ENCODE assay signal across 13 mouse cellular contexts in the genomic region with DNA sequence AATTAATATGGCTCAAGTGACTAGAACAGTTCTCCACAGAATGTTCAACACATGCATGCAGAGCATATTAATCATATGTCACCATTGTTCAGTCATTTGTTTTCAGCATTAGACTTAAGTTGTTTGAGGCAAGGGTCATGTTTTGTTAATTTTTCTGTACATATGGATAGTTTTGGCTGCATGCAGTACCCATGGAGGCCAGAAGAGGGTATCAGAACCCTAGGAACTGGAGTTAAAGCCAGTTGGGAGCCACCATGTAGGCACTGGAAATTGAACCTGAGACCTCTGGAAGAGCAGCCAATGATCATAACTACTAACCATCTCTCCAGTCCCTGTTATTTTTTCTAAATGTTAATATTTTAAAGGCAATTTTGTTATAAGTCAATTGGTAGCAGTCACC. TPM values are rescaled to one million over a fixed set of nuclear protein-coding genes. Genes with fewer than 3 reads are reported as not detected.
A peak's percentile ranks its signal among the peaks of the same experiment; 100 is the strongest.
DNase-seq lines count a peak whose midpoint lies in the region; ATAC-seq and TF ChIP-seq lines count a peak whose summit lies in the region.
"Had no signal": no experiment of that assay in that cellular context is flagged by ENCODE, and none has a peak within 500 bp of the region (broad histone marks: within the 10 kb centered on the region; RNA-seq: fewer than 3 reads in every experiment).

No protein-coding gene starts in this region.

- no peaks in the 10 kb centered on the region for H3K9me3 ChIP-seq in forebrain, postnatal 0 days (ENCODE audit: low read length)
- H3K9me3 ChIP-seq in forebrain, embryonic 13.5 days (replicated peaks): no peaks in the 10 kb centered on the region
- H3K9me3 ChIP-seq in liver, postnatal 0 days (ENCODE audit: low read length): no peaks in the 10 kb centered on the region
- H3K9me3 ChIP-seq in liver, embryonic 11.5 days (ENCODE audit: control insufficient read depth, low read length): no peaks in the 10 kb centered on the region
- H3K9me3 ChIP-seq in MEL (replicated peaks; ENCODE audit: insufficient read depth, low read length): no peaks in the 10 kb centered on the region

- no peaks in the 10 kb centered on the region for H3K27me3 ChIP-seq in forebrain, postnatal 0 days (ENCODE audit: insufficient read depth, low read length)
- no peaks in the 10 kb centered on the region for H3K27me3 ChIP-seq in forebrain, embryonic 13.5 days
- H3K27me3 ChIP-seq in liver, postnatal 0 days (ENCODE audit: insufficient read depth, low read length): no peaks in the 10 kb centered on the region
- H3K27me3 ChIP-seq in liver, embryonic 11.5 days (replicated peaks; ENCODE audit: control insufficient read depth, insufficient read depth, low read length): no peaks in the 10 kb centered on the region
- no peaks in the 10 kb centered on the region for H3K27me3 ChIP-seq in MEL (ENCODE audit: control insufficient read depth in 1 of 2, insufficient read depth in 2 of 2, low read length in 2 of 2)

- H3K4me2 ChIP-seq in forebrain, postnatal 0 days (ENCODE audit: low read depth): no peak overlapping the region
- H3K4me2 ChIP-seq in forebrain, embryonic 13.5 days: no peak overlapping the region
- no peak overlapping the region for H3K4me2 ChIP-seq in liver, postnatal 0 days (ENCODE audit: low read depth, low read length)
- no peak overlapping the region for H3K4me2 ChIP-seq in liver, embryonic 11.5 days

- H3K36me3 ChIP-seq in forebrain, postnatal 0 days (ENCODE audit: insufficient read depth): no peaks in the 10 kb centered on the region
- no peaks in the 10 kb centered on the region for H3K36me3 ChIP-seq in forebrain, embryonic 13.5 days (ENCODE audit: poor library complexity, severe bottlenecking)
- no peaks in the 10 kb centered on the region for H3K36me3 ChIP-seq in liver, postnatal 0 days (replicated peaks; ENCODE audit: insufficient read depth, low read length)
- H3K36me3 ChIP-seq in liver, embryonic 11.5 days (ENCODE audit: control insufficient read depth, insufficient read depth, low read length): no peaks in the 10 kb centered on the region
- no peaks in the 10 kb centered on the region for H3K36me3 ChIP-seq in MEL (ENCODE audit: control insufficient read depth in 1 of 2, insufficient read depth in 2 of 2, low read length in 2 of 2)

- TF ChIP-seq CTCF in forebrain, postnatal 0 days (IDR thresholded peaks at IDR 0.05; ENCODE audit: low read depth): peak; percentile 36; the same call in 1 of the 2 replicates
- TF ChIP-seq CTCF in liver, postnatal 0 days (IDR thresholded peaks at IDR 0.05; ENCODE audit: low read depth): peak; percentile 50
- peak; percentile 47 to 62 (median 56) for TF ChIP-seq CTCF in MEL (IDR thresholded peaks at IDR 0.05 in 2 of 3, conservative IDR thresholded peaks at IDR 0.05 in 1 of 3; ENCODE audit: control insufficient read depth in 1 of 3, insufficient read depth in 1 of 3, low read depth in 2 of 3, low read length in 3 of 3, poor library complexity in 1 of 3, severe bottlenecking in 1 of 3)

- H3K27ac ChIP-seq in forebrain, postnatal 0 days (ENCODE audit: low read depth, low read length): no peak overlapping the region
- H3K27ac ChIP-seq in forebrain, embryonic 13.5 days: no peak overlapping the region
- no peak overlapping the region for H3K27ac ChIP-seq in liver, postnatal 0 days (ENCODE audit: low read depth)
- H3K27ac ChIP-seq in liver, embryonic 11.5 days (ENCODE audit: low read depth, low read length): no peak overlapping the region
- H3K27ac ChIP-seq in MEL (ENCODE audit: control insufficient read depth, low read depth, low read length): no peak overlapping the region

- DNase-seq in forebrain, postnatal 0 days: no peak
- no peak for DNase-seq in liver, postnatal 0 days
- no peak for DNase-seq in liver, embryonic 11.5 days (ENCODE audit: low spot score)
- DNase-seq in MEL (ENCODE audit: low read depth, low spot score): peak; percentile 32
- peak; percentile 21 for DNase-seq in large intestine, adult 2 months (ENCODE audit: low read depth, low spot score)
- DNase-seq in ovary, postnatal 36 days (ENCODE audit: low spot score): no peak
- no peak for DNase-seq in cerebellum, adult 11-12 months
- DNase-seq: spleen, adult 18-20 months; thymus, postnatal 25 days had no signal

- peak; percentile 73 for TF ChIP-seq RAD21 in MEL (IDR thresholded peaks at IDR 0.05; ENCODE audit: low read depth, low read length)

- no peak for ATAC-seq in forebrain, postnatal 0 days
- no peak for ATAC-seq in forebrain, embryonic 13.5 days
- no peak for ATAC-seq in liver, postnatal 0 days
- ATAC-seq in liver, embryonic 11.5 days (replicated peaks; ENCODE audit: low FRiP score): no peak

- no peaks in the 10 kb centered on the region for H3K4me1 ChIP-seq in forebrain, postnatal 0 days (ENCODE audit: insufficient read depth)
- no peaks in the 10 kb centered on the region for H3K4me1 ChIP-seq in forebrain, embryonic 13.5 days
- no peaks in the 10 kb centered on the region for H3K4me1 ChIP-seq in liver, postnatal 0 days (ENCODE audit: insufficient read depth)
- no peaks in the 10 kb centered on the region for H3K4me1 ChIP-seq in liver, embryonic 11.5 days (replicated peaks; ENCODE audit: control insufficient read depth, insufficient read depth, low read length)
- no peaks in the 10 kb centered on the region for H3K4me1 ChIP-seq in MEL (ENCODE audit: control insufficient read depth in 1 of 2, insufficient read depth in 2 of 2, low read length in 2 of 2)

- TF ChIP-seq POLR2A in MEL (IDR thresholded peaks at IDR 0.05; ENCODE audit: control insufficient read depth in 1 of 2, insufficient read depth in 1 of 2, low read depth in 1 of 2, low read length in 2 of 2, poor library complexity in 1 of 2): no peak

- H3K79me2 ChIP-seq in MEL (ENCODE audit: control insufficient read depth, insufficient read depth, low read length, poor library complexity): no peaks in the 10 kb centered on the region

- TF ChIP-seq EP300 in liver, postnatal 0 days (IDR thresholded peaks at IDR 0.05; ENCODE audit: low read depth): no peak
- TF ChIP-seq EP300 in MEL (IDR thresholded peaks at IDR 0.05; ENCODE audit: low read depth in 1 of 2, low read length in 2 of 2): no peak

- no peak overlapping the region for H3K9ac ChIP-seq in forebrain, postnatal 0 days
- no peak overlapping the region for H3K9ac ChIP-seq in forebrain, embryonic 13.5 days
- no peak overlapping the region for H3K9ac ChIP-seq in liver, postnatal 0 days (replicated peaks)
- H3K9ac ChIP-seq in liver, embryonic 11.5 days (ENCODE audit: low read depth, low read length): no peak overlapping the region
- H3K9ac ChIP-seq in MEL (ENCODE audit: control insufficient read depth, low read depth, low read length, poor library complexity, severe bottlenecking): no peak overlapping the region

- H3K4me3 ChIP-seq in forebrain, postnatal 0 days (ENCODE audit: low read depth, low read length): no peak overlapping the region
- H3K4me3 ChIP-seq in forebrain, embryonic 13.5 days: no peak overlapping the region
- no peak overlapping the region for H3K4me3 ChIP-seq in liver, postnatal 0 days (ENCODE audit: low read depth, low read length)
- no peak overlapping the region for H3K4me3 ChIP-seq in liver, embryonic 11.5 days (ENCODE audit: low read depth, low read length)
- H3K4me3 ChIP-seq in MEL (ENCODE audit: control insufficient read depth in 1 of 2, insufficient read depth in 1 of 2, low read depth in 2 of 2, low read length in 2 of 2): no peak overlapping the region

TF ChIP-seq in MEL, 35 proteins besides CTCF, POLR2A, EP300 and RAD21:
- no peak for TF ChIP-seq CHD1 (IDR thresholded peaks at IDR 0.05; ENCODE audit: low read depth, low read length)
- TF ChIP-seq ZC3H11A (IDR thresholded peaks at IDR 0.05; ENCODE audit: low read depth, low read length): peak; percentile 37
- TF ChIP-seq E2F4 (IDR thresholded peaks at IDR 0.05; ENCODE audit: borderline replicate concordance, low read depth, low read length): no peak
- no peak for TF ChIP-seq USF2 (IDR thresholded peaks at IDR 0.05; ENCODE audit: borderline replicate concordance in 1 of 2, insufficient read depth in 1 of 2, low read depth in 1 of 2, low read length in 2 of 2)
- no peak for TF ChIP-seq UBTF (IDR thresholded peaks at IDR 0.05; ENCODE audit: borderline replicate concordance, insufficient read depth, low read depth, low read length)
- no peak for TF ChIP-seq POLR2AphosphoS5 (IDR thresholded peaks at IDR 0.05; ENCODE audit: borderline replicate concordance, low read depth, low read length)
- peak; percentile 63 for TF ChIP-seq SMC3 (IDR thresholded peaks at IDR 0.05; ENCODE audit: low read depth, low read length)
- TF ChIP-seq MAFK (IDR thresholded peaks at IDR 0.05; ENCODE audit: borderline replicate concordance, low read depth, low read length): no peak
- no peak for TF ChIP-seq TAL1 (IDR thresholded peaks at IDR 0.05; ENCODE audit: low read length)
- no peak for TF ChIP-seq NRF1 (IDR thresholded peaks at IDR 0.05; ENCODE audit: insufficient read depth, low read depth, low read length, poor library complexity, severe bottlenecking)

RNA-seq across cellular contexts. Expression of a gene that starts 37.3 kb away (rescaled TPM):
- 0.24 TPM in 1 of 2 replicates, not detected in the other for total RNA-seq in forebrain, postnatal 0 days (2014; rRNA removed)
- not detected in 2 replicates for polyA plus RNA-seq in forebrain, postnatal 0 days (2015; fragmentation: Nextera tagmentation; extraction: Ambion mirVana)
- polyA plus RNA-seq in forebrain, embryonic 13.5 days (2015; fragmentation: Nextera tagmentation; extraction: Ambion mirVana): not detected in 2 replicates
- polyA plus RNA-seq in liver, postnatal 0 days (2015; fragmentation: Nextera tagmentation; extraction: Ambion mirVana): 0.20 TPM in 2 replicates
- polyA plus RNA-seq in liver, embryonic 11.5 days (2014; fragmentation: Nextera tagmentation; extraction: Ambion mirVana): 0.03 TPM in 1 of 2 replicates, not detected in the other
- not detected in 2 replicates for total RNA-seq in MEL (2012; rRNA removed)
- polyA plus RNA-seq in MEL (2012; ENCODE audit: insufficient read depth in 1 of 2, insufficient read length in 2 of 2, low read depth in 1 of 2, low replicate concordance in 2 of 2, missing spikeins in 1 of 2): not detected
- 0.09 and 0.19 TPM in 2 replicates for polyA plus RNA-seq in large intestine, adult 2 months (2012; rRNA removed)
- total RNA-seq: granulocyte monocyte progenitor cell, adult 5-6 weeks; megakaryocyte, adult 5-6 weeks had no signal
- polyA plus RNA-seq: neural tube, embryonic 14.5 days had no signal

RNA-seq across cellular contexts. Expression of a gene that starts 39.2 kb away (rescaled TPM):
- 133 and 144 TPM in 2 replicates for total RNA-seq in forebrain, postnatal 0 days (2014; rRNA removed)
- 127 and 171 TPM in 2 replicates for polyA plus RNA-seq in forebrain, postnatal 0 days (2015; fragmentation: Nextera tagmentation; extraction: Ambion mirVana)
- polyA plus RNA-seq in forebrain, embryonic 13.5 days (2015; fragmentation: Nextera tagmentation; extraction: Ambion mirVana): 10.4 and 10.8 TPM in 2 replicates
- 0.27 and 0.29 TPM in 2 replicates for polyA plus RNA-seq in liver, postnatal 0 days (2015; fragmentation: Nextera tagmentation; extraction: Ambion mirVana)
- 1.7 and 2.6 TPM in 2 replicates for polyA plus RNA-seq in liver, embryonic 11.5 days (2014; fragmentation: Nextera tagmentation; extraction: Ambion mirVana)
- total RNA-seq in MEL (2012; rRNA removed): not detected in 2 replicates
- not detected for polyA plus RNA-seq in MEL (2012; ENCODE audit: insufficient read depth in 1 of 2, insufficient read length in 2 of 2, low read depth in 1 of 2, low replicate concordance in 2 of 2, missing spikeins in 1 of 2)
- 1.8 and 2.8 TPM in 2 replicates for polyA plus RNA-seq in large intestine, adult 2 months (2012; rRNA removed)
- total RNA-seq: granulocyte monocyte progenitor cell, adult 5-6 weeks; megakaryocyte, adult 5-6 weeks had no signal

Comparison
In these comparisons a context has a peak if more than half of its experiments do, and no peak if none do; other contexts are left out.
1. RNA of a gene that starts 39.2 kb away (polyA plus RNA-seq): 127 to 171 TPM in forebrain, postnatal 0 days; 10.4 to 10.8 TPM in forebrain, embryonic 13.5 days, 1.8 to 2.8 TPM in large intestine, adult 2 months, 1.7 to 2.6 TPM in liver, embryonic 11.5 days, 0.27 to 0.29 TPM in liver, postnatal 0 days and not detected in MEL; every median in the first group is over 10 times any median in the second.
2. DNase-seq: peak in MEL (single experiment) and large intestine, adult 2 months (single experiment); none in forebrain, postnatal 0 days (single experiment), liver, postnatal 0 days (single experiment), liver, embryonic 11.5 days (single experiment), ovary, postnatal 36 days (single experiment) and cerebellum, adult 11-12 months (single experiment).
3. Peak in every context shown above with its lines, with median percentiles within 50 percentile points of each other: CTCF ChIP-seq.